Mouse (Mus musculus) C2C12 (cell line): ENCODE data around the gene Bcar3. TPM values are rescaled to one million over a fixed set of nuclear protein-coding genes. Genes with fewer than 3 reads are reported as not detected.

Experiments
- H3K27me3 ChIP-seq: one replicate; pipeline ENCODE4 v1.6.1; 2011; ENCODE audit not compliant: control insufficient read depth, insufficient read depth, insufficient read length
- H3K36me3 ChIP-seq: one replicate; pipeline ENCODE4 v1.6.1; 2011; ENCODE audit not compliant: control insufficient read depth, insufficient read depth
- H3K4me3 ChIP-seq: one replicate; pipeline ENCODE4 v1.5.1; 2011; ENCODE audit warnings: mild to moderate bottlenecking, control low read depth; ENCODE audit not compliant: poor library complexity, insufficient read depth, severe bottlenecking
- H3K79me2 ChIP-seq: one replicate; pipeline ENCODE4 v1.6.1; 2011; ENCODE audit not compliant: control insufficient read depth, insufficient read depth
- H3K79me3 ChIP-seq: one replicate; pipeline ENCODE4 v1.6.1; 2011; ENCODE audit warnings: low read depth, control low read depth
- H3ac ChIP-seq: one replicate; pipeline ENCODE3; 2011; ENCODE audit warnings: low read depth; ENCODE audit not compliant: control insufficient read depth, insufficient read length
- CEBPB ChIP-seq: IDR thresholded peaks from one replicate; pipeline ENCODE4 v1.6.1; 2011; ENCODE audit warnings: low read depth, mild to moderate bottlenecking, control low read depth, moderate library complexity
- CTCF ChIP-seq: IDR thresholded peaks from one replicate; pipeline ENCODE4 v1.5.1; 2011; ENCODE audit not compliant: control insufficient read depth, insufficient read depth, insufficient read length
- FOSL1 ChIP-seq: IDR thresholded peaks from one replicate; pipeline ENCODE4 v1.8.0; 2011; ENCODE audit warnings: mild to moderate bottlenecking, low read length; ENCODE audit not compliant: poor library complexity, insufficient read depth, severe bottlenecking
- MAX ChIP-seq: IDR thresholded peaks from one replicate; pipeline ENCODE4 v1.6.1; 2011; ENCODE audit warnings: mild to moderate bottlenecking, control low read depth
- MYOD1 ChIP-seq: IDR thresholded peaks from one replicate; pipeline ENCODE4 v1.6.1; 2011; ENCODE audit warnings: low read depth; ENCODE audit not compliant: control insufficient read depth, insufficient read length
- MYOG ChIP-seq: IDR thresholded peaks from one replicate; pipeline ENCODE4 v1.6.1; 2011; ENCODE audit not compliant: control insufficient read depth, insufficient read length; ENCODE audit errors: extremely low read depth
- USF1 ChIP-seq: IDR thresholded peaks from one replicate; pipeline ENCODE4 v1.6.1; 2011; ENCODE audit warnings: low read depth, mild to moderate bottlenecking, control low read depth, moderate library complexity
- polyA plus RNA-seq: library from polyadenylated mRNA; unstranded; fragments of >200 nt; fragmentation: generic; extraction: Trizol; gene quantifications from one replicate; pipeline ENCODE4 v1.2.1, GENCODE M21; 2012; ENCODE audit warnings: missing spikeins

The Bcar3 gene
- polyA plus RNA-seq, 1 experiment, result 34.9 TPM

GRCm38 (mm10) chr3:122330484-122330883 lies 36.5 kb downstream of the Bcar3 start:
- Histone ChIP-seq H3K27me3 (no peaks in the 10 kb centered on the region), H3K4me3 (no peak overlapping the region), H3ac (no peak overlapping the region), H3K79me3 (no peaks in the 10 kb centered on the region), H3K79me2 (no peaks in the 10 kb centered on the region), H3K36me3 (no peaks in the 10 kb centered on the region)
- no peak for TF ChIP-seq CEBPB
- no peak for TF ChIP-seq USF1
- TF ChIP-seq FOSL1, result no peak
- no peak for TF ChIP-seq MYOD1
- TF ChIP-seq MYOG, result no peak
- TF ChIP-seq CTCF, result no peak
- TF ChIP-seq MAX, result no peak

DNA sequence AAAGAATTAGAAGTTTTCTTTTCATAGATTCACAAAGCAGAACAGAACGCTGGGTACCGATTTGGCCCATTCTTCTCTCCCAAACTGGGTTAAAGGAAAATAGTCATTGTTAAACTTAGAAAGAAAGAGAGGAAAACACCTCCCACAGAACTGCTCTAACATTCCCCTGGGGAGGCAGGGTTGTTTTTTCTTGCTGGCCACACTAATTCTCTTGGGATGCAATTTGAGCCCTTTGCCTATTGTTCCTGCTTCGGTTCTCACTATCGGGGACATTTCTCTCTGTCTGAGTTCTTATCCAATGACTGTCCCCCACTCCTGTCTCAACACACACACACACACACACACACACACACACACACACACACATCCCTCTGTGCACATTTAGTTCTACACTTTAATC lies 39.6 kb downstream of the Bcar3 start:
- Histone ChIP-seq H3ac (peak overlapping the region; percentile 16), H3K79me3 (no peaks in the 10 kb centered on the region), H3K27me3 (no peaks in the 10 kb centered on the region), H3K79me2 (no peaks in the 10 kb centered on the region), H3K36me3 (no peaks in the 10 kb centered on the region), H3K4me3 (no peak overlapping the region)
- TF ChIP-seq CEBPB (no peak), FOSL1 (no peak), MAX (no peak), MYOD1 (no peak), USF1 (no peak), MYOG (no peak), CTCF (no peak)

DNA sequence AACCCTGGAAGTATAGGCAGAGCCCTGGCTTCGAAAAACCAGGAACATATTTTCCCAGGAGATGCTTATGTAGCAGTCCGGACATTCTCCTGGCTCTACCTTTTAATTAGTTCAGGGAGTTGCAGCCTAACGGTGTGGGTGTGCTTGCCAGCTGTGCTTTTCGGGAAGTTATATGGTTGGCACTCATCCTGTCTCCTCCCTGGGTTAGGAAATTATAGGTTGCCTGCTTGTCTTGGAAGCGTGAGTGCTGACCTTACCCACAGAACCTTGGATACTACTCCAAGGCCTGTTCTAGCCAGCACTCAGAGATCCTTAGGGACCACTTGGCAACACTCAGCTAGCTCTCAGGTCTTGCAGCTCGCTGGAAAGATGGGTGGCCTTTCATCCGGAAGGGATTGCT lies 40.0 kb downstream of the Bcar3 start:
- peak overlapping the region; percentile 16 for H3ac ChIP-seq
- no peaks in the 10 kb centered on the region for H3K79me2 ChIP-seq
- TF ChIP-seq CTCF, result no peak
- peak; percentile 38 for TF ChIP-seq MAX
- no peak for TF ChIP-seq USF1
- TF ChIP-seq MYOD1, result peak; percentile 63
- TF ChIP-seq MYOG, result no peak
- no peak for TF ChIP-seq CEBPB
- no peak for TF ChIP-seq FOSL1
- H3K27me3 ChIP-seq, result no peaks in the 10 kb centered on the region
- no peak overlapping the region for H3K4me3 ChIP-seq
- no peaks in the 10 kb centered on the region for H3K36me3 ChIP-seq
- no peaks in the 10 kb centered on the region for H3K79me3 ChIP-seq

GRCm38 (mm10) chr3:122334375-122334774 lies 40.4 kb downstream of the Bcar3 start:
- Histone ChIP-seq H3K36me3 (no peaks in the 10 kb centered on the region), H3K79me3 (no peaks in the 10 kb centered on the region), H3K27me3 (no peaks in the 10 kb centered on the region), H3ac (no peak overlapping the region), H3K4me3 (no peak overlapping the region), H3K79me2 (no peaks in the 10 kb centered on the region)
- TF ChIP-seq MYOG (no peak), FOSL1 (no peak), MYOD1 (no peak), USF1 (no peak), CEBPB (no peak), CTCF (no peak), MAX (no peak)

GRCm38 (mm10) chr3:122336030-122336429 lies 42.1 kb downstream of the Bcar3 start:
- no peak overlapping the region for H3K4me3 ChIP-seq
- no peaks in the 10 kb centered on the region for H3K27me3 ChIP-seq
- no peak overlapping the region for H3ac ChIP-seq
- no peak for TF ChIP-seq CTCF
- no peak for TF ChIP-seq FOSL1
- TF ChIP-seq MYOD1, result no peak
- no peak for TF ChIP-seq MYOG
- no peak for TF ChIP-seq USF1
- TF ChIP-seq MAX, result no peak
- TF ChIP-seq CEBPB, result no peak
- no peaks in the 10 kb centered on the region for H3K79me3 ChIP-seq
- no peaks in the 10 kb centered on the region for H3K36me3 ChIP-seq
- H3K79me2 ChIP-seq, result no peaks in the 10 kb centered on the region

DNA sequence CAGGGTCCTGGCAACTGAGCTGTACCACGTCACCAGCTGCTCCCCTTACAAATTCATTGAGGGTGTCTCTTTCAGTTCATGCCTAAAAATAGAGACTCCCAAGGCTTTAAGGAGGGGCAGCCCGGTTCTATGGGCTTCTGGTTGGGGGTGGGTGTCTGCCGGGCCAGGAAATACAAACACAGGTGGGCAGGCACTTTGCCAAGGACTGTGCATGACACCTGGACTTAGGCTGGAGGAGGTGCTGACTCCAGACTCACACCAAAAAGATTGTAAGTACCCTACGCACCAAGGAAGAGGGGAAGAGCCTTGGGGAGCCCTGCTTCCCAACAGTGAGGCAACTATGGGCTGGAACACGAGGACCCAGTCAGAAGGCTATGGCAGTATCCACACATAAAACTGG lies 44.1 kb downstream of the Bcar3 start:
- Histone ChIP-seq H3K27me3 (no peaks in the 10 kb centered on the region), H3K4me3 (no peak overlapping the region), H3K36me3 (no peaks in the 10 kb centered on the region), H3K79me3 (no peaks in the 10 kb centered on the region), H3K79me2 (no peaks in the 10 kb centered on the region), H3ac (no peak overlapping the region)
- TF ChIP-seq USF1 (no peak), FOSL1 (no peak), MYOG (no peak), MYOD1 (no peak), CEBPB (no peak), MAX (no peak), CTCF (no peak)
